In the genomic region with DNA sequence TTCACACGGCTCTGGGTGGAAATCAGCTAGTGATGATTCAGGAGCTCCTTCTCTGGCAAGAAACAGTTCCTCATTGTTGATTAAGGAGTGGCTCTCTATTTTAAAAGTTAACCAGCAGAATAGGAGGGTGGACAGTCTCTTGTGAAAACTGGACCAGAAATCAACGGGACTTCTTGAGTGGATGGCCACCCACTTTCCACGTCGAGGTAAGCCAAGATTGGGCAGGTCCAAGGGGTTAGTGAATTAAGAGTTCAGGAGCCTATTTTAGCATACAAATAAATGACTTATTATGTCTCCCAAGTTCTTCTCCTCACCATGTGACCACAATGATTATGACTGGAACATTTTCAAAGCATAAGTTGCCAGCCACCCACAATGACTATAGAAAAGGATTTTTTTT, we compare ENCODE assay signal across 7 mouse cellular contexts.
"Had no signal": no experiment of that assay in that cellular context is flagged by ENCODE, and none has a peak within 500 bp of the region (broad histone marks: within the 10 kb centered on the region; RNA-seq: fewer than 3 reads in every experiment).

No protein-coding gene starts in this region.

- DNase-seq: lung, adult 2 months; lung, postnatal 14 days; lung, postnatal 36 days; right cerebral cortex, postnatal 25 days; thymus, adult 2 months; thymus, postnatal 25 days; thymus, postnatal 4 days had no signal
